Mouse (Mus musculus) limb, embryonic 10.5 days (tissue): ENCODE results near the gene Zfyve26. TPM values are rescaled to one million over a fixed set of nuclear protein-coding genes. Genes with fewer than 3 reads are reported as not detected.
"Not testable (repeated sequence)": the region's sequence is repeated elsewhere in the genome, so short reads cannot be mapped to it uniquely, and the experiment has no call there.

ENCODE experiments used
- DNase-seq: peaks from one replicate; pipeline ENCODE4 v3.0.0-alpha.2; 2017; ENCODE audit warnings: low spot score
- H3K27ac ChIP-seq: fragments of 300-500 bp; sonication (generic); 2 replicates; pipeline ENCODE4 v1.5.1; 2016; ENCODE audit warnings: mild to moderate bottlenecking
- H3K27me3 ChIP-seq: fragments of 300-500 bp; sonication (generic); 2 replicates; pipeline ENCODE4 v1.6.1; 2016; ENCODE audit warnings: low read depth, mild to moderate bottlenecking; ENCODE audit not compliant: poor library complexity, severe bottlenecking
- H3K36me3 ChIP-seq: fragments of 300-500 bp; sonication (generic); 2 replicates; pipeline ENCODE4 v1.6.1; 2016; ENCODE audit warnings: mild to moderate bottlenecking, moderate library complexity
- H3K4me1 ChIP-seq: fragments of 300-500 bp; sonication (generic); 2 replicates; pipeline ENCODE4 v1.6.1; 2016
- H3K4me3 ChIP-seq: fragments of 300-500 bp; sonication (generic); 2 replicates; pipeline ENCODE4 v1.5.1; 2016; ENCODE audit warnings: mild to moderate bottlenecking, moderate library complexity
- H3K9me3 ChIP-seq: fragments of 300-500 bp; sonication (generic); replicated peaks from 2 replicates; pipeline ENCODE4 v1.6.1; 2016; ENCODE audit warnings: mild to moderate bottlenecking
- WGBS: fragments of 180-500 bp; shearing (Covaris S2); methylation state at CpG from one replicate; pipeline ENCODE4 v1.1.7; 2016; 5-methylcytosine and 5-hydroxymethylcytosine counted together
- polyA plus RNA-seq: library from polyadenylated mRNA; unstranded; fragments of >200 nt; fragmentation: Nextera tagmentation; extraction: Ambion mirVana; gene quantifications from 2 replicates; pipeline ENCODE4 v1.2.1, GENCODE M21; 2016

The Zfyve26 gene
- 14.5 and 18.2 TPM in 2 replicates for polyA plus RNA-seq

DNA sequence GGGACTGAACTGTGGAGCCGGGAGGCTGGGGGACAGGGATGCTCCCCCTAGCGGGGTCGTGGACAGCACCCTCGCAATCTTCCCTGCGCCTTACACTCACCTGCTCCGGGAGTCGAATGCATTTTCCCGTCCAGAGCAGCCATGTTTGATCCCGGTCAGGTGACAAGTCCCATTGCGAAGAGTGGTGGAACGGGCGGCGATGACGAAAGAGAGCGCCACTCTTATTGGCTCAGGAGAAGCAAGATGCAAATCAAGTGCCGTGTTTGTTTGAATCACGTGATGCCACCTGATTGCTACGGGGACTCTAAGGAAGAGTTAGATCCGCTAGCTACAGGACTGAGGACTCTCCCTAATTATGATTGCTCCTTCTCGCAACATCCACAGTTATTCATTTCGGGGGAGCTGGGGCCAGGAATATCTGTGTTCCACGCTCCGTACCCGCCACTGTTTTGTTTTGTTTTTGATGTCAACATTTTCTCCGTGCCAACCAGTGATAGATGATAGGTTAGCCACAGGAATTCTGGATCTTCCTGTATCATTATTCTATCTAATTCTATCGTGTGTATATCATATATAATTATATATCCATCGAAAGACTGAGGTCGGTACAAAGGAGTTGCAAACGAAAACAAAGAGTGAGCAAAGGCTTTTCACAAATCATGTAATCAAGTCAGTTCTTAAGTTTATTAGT, at the start of gene Zfyve26:
TSS of gene Zfyve26 (minus strand) at position 179 of the 691 bp plus-strand sequence.
- DNase-seq = peak; percentile 92
- peak within 1 kb of the TSS; percentile 89 for H3K27ac ChIP-seq
- under 1% methylated on average over 29 of the region's 29 CpGs for WGBS

DNA sequence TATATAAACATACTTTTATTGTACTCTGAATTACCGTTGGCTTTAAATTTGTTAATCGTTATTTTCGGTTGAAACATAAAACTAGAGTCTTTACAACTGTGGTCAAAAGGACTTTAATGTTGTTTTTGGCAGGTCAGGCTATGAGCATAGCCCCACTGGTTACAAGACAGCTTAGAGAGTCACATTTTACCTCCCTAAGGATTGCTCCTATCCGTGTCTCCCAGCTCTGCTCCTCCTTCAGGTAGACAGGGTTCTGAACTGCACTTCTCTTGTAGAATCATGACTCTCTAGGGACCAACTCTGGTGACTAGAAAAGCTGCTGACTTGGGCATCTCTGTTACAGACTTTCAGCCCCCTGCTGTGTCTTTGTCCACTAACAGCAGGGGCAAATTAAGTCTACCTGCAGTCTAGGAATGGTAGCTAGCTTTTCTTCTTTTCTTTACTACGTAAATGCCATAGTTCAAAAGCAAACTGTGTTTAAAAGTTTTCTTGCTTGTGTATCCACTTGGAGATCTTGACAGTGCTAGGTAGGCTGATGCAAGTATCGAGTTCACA, 45.3 kb upstream of the Zfyve26 start:
- Histone ChIP-seq H3K27ac (no peak overlapping the region), H3K9me3 (no peaks in the 10 kb centered on the region), H3K36me3 (no peaks in the 10 kb centered on the region), H3K4me3 (no peak overlapping the region), H3K27me3 (no peaks in the 10 kb centered on the region), H3K4me1 (peaks cover 10% of the 10 kb centered on the region; the same call in 1 of the 2 replicates)
- WGBS = 72% methylated on average over 6 of the region's 6 CpGs
- no peak for DNase-seq

More for the DNA sequence above, at the start of gene Zfyve26:
- H3K4me3 ChIP-seq = peak within 1 kb of the TSS; percentile 73
- peaks cover 9% of the 10 kb centered on the region for H3K36me3 ChIP-seq
- peaks cover 15% of the 10 kb centered on the region for H3K4me1 ChIP-seq
- H3K9me3 ChIP-seq = no peaks in the 10 kb centered on the region
- H3K27me3 ChIP-seq = no peaks in the 10 kb centered on the region

DNA sequence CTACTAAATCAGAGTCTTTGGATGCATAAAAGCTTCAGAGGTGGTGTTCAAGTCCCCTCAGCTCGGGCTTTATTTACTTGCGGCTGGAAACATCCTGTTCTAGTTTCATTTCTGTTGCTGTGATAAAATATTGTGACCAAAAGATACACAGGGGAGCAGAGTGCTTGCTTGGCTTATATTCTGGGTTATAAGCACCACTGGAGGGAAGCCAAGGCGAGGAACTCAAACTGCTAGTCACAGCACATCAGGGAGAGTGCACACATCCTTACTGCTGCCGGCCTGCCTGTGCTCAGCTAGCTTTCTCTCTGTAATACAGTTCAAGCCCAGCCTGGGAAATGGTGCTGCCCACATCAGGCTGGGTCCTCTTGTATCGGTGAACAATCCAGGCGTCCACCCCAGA, 44.4 kb upstream of the Zfyve26 start:
- H3K4me3 ChIP-seq = no peak overlapping the region

DNA sequence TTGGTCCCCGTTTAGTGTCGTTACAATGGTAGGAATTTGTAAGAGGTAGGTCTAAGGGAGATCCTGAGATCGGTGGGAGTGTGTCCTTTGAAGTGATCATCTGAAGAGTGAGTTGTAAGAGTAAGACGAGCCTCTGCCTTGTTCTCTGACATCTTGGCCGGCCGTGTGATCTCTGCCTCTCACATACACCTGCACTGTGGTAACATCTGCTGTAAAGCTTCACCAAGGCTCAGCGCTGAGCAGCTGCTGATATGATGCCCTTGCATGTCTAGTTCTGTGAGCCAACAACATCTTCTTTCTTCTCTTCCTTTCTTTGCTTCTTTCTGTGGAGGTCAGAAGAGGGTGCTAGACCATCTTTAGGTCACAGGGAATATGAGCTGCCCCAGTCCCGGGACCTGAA, 42.7 kb upstream of the Zfyve26 start:
- peaks cover 16% of the 10 kb centered on the region for H3K36me3 ChIP-seq
- H3K4me1 ChIP-seq = peaks cover 4% of the 10 kb centered on the region; the same call in 1 of the 2 replicates
- H3K27ac ChIP-seq = no peak overlapping the region
- H3K27me3 ChIP-seq = no peaks in the 10 kb centered on the region
- DNase-seq = no peak
- H3K4me3 ChIP-seq = no peak overlapping the region
- no peaks in the 10 kb centered on the region for H3K9me3 ChIP-seq
- WGBS = 84% methylated on average over 8 of the region's 8 CpGs

More for the DNA sequence above, 44.4 kb upstream of the Zfyve26 start:
- H3K4me1 ChIP-seq = peaks cover 4% of the 10 kb centered on the region; the same call in 1 of the 2 replicates
- 82% methylated on average over 6 of the region's 6 CpGs for WGBS
- H3K9me3 ChIP-seq = no peaks in the 10 kb centered on the region
- no peaks in the 10 kb centered on the region for H3K27me3 ChIP-seq
- no peaks in the 10 kb centered on the region for H3K36me3 ChIP-seq
- no peak overlapping the region for H3K27ac ChIP-seq
- no peak for DNase-seq

DNA sequence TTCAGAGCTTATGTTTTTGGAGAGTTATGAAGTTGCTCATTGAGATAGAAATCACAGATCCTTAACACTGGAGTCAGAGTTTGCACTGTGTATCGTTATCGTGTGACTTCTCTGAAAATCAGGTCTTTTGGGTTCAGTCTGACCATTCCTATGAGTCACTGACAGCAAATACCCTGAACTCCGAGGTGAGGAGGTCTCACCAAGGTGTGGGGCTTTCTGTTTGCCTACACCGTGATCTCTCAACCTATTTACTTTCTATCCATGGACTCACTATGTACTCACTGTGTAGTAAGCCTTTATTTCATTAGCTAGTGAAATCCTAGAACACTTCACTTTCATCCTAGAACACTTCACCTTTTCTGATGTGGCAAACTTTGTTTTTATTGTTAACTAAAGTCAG, 35.6 kb upstream of the Zfyve26 start:
- Histone ChIP-seq H3K36me3 (peaks cover 17% of the 10 kb centered on the region), H3K27me3 (no peaks in the 10 kb centered on the region), H3K9me3 (no peaks in the 10 kb centered on the region), H3K4me1 (0 out of 2 replicates have a peak, but pooled peaks cover 3% of the 10 kb centered on the region), H3K4me3 (no peak overlapping the region), H3K27ac (no peak overlapping the region)
- DNase-seq = no peak
- 89% methylated on average over 4 of the region's 4 CpGs for WGBS

DNA sequence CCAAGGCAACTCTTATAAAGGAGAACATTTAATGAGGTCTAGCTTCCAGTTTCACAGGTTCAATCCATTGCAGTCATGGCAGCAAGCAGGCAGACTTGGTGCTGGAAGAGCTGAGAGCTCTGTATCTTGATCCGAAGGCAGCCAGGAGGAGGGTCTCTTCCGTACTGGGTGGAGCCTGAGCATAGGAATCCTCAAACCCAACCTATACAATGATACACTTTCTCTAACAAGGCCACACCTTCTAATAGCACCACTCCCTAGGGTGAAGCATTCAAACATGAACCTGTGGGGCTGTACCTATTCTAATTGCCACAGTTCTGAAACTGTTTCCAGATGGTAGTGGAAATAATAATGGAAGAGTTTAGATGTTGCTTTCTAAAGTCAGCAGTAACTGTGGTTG, 34.5 kb upstream of the Zfyve26 start:
- H3K4me1 ChIP-seq = 0 out of 2 replicates have a peak, but pooled peaks cover 3% of the 10 kb centered on the region
- H3K4me3 ChIP-seq = no peak overlapping the region
- no peaks in the 10 kb centered on the region for H3K9me3 ChIP-seq
- no peak for DNase-seq
- H3K27me3 ChIP-seq = no peaks in the 10 kb centered on the region
- 75% methylated on average over 2 of the region's 2 CpGs for WGBS
- H3K36me3 ChIP-seq = peaks cover 17% of the 10 kb centered on the region
- H3K27ac ChIP-seq = no peak overlapping the region

DNA sequence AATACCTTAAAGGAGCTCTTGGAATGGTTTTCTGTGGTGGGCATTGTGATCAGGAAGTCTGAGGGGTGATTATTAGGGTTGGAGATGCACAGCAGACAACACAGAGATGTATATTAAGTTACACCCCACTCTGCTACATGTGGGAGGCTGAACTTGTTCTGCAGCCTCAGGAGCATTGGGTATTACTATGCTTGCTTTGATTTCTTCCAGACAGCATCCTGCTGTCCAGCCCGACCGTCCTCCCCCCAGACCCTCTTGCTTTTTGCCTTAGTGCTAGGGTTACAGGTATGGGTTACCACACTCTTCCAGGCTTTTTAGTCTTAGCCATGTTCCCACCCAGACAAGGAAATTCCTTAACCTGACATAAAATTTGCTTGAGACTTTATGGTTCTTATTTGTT, 31.8 kb upstream of the Zfyve26 start:
- H3K27ac ChIP-seq = no peak overlapping the region
- DNase-seq = no peak
- 0 out of 2 replicates have a peak, but pooled peaks cover 3% of the 10 kb centered on the region for H3K4me1 ChIP-seq
- no peak overlapping the region for H3K4me3 ChIP-seq
- 90% methylated on average over 2 of the region's 2 CpGs for WGBS
- no peaks in the 10 kb centered on the region for H3K27me3 ChIP-seq
- no peaks in the 10 kb centered on the region for H3K9me3 ChIP-seq
- H3K36me3 ChIP-seq = no peaks in the 10 kb centered on the region

DNA sequence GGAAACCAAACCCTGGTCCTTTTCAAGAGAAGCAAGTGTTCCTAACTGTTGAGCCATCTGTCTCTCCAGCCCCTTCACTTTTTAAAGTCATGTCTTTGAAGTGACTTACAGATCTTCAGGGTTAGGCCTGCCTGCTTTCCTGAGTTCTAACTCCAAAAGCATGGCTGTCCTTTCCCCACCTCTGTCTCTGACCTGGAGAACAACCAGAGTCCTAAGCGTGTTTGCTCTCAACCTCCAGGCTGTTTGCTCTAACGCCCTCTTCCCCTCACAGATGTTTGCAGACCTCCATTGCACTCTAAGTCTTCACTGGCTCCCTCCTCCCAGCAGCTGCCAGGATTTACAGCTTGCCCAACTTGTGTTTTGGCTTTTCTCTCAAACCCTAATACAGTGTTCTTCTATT, 30.6 kb upstream of the Zfyve26 start:
- WGBS = 52% methylated on average over 2 of the region's 2 CpGs
- Histone ChIP-seq H3K36me3 (no peaks in the 10 kb centered on the region), H3K4me1 (0 out of 2 replicates have a peak, but pooled peaks cover 3% of the 10 kb centered on the region), H3K27ac (no peak overlapping the region), H3K4me3 (no peak overlapping the region), H3K27me3 (no peaks in the 10 kb centered on the region), H3K9me3 (no peaks in the 10 kb centered on the region)
- no peak for DNase-seq

DNA sequence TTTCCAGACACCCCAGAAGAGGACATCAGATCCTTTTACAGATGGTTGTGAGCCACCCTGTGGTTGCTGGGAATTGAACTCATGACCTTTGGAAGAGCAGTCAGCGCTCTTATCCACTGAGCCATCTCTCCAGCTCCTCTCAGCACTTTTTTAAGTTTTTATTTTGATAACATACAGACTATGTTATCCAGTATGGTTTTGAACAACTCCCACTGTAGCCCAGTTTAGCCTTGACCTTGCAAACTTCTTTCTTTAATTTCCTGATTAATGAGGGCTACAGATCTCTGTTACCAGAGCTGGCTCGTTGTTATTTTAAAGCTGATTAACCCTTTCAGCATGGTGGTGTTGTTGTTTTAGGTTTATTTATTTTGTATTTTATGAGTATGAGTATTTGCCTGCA, 30.1 kb upstream of the Zfyve26 start:
- no peak overlapping the region for H3K27ac ChIP-seq
- 0 out of 2 replicates have a peak, but pooled peaks cover 3% of the 10 kb centered on the region for H3K4me1 ChIP-seq
- 61% methylated on average over 2 of the region's 2 CpGs for WGBS
- H3K9me3 ChIP-seq = no peaks in the 10 kb centered on the region
- no peak for DNase-seq
- H3K4me3 ChIP-seq = no peak overlapping the region
- no peaks in the 10 kb centered on the region for H3K27me3 ChIP-seq
- no peaks in the 10 kb centered on the region for H3K36me3 ChIP-seq

DNA sequence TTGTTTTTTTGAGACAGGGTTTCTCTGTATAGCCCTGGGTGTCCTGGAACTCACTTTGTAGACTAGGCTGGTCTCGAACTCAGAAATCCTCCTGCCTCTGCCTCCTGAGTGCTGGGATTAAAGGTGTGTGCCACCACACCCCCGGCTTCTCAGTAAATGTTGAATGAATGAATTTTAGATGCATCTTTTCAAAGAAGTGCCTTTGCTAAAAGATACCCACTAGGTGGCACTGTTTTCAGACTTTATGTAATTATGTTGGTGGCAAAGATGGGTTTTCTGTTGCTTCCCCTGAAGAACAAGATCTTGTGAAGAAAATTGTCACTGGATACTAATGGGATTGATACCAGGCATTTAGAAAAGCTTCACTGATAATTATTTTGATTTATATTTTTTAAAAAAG, 26.4 kb upstream of the Zfyve26 start:
- H3K4me3 ChIP-seq, H3K27me3 ChIP-seq, DNase-seq, H3K4me1 ChIP-seq, H3K36me3 ChIP-seq, H3K27ac ChIP-seq, H3K9me3 ChIP-seq: not testable (repeated sequence)
- 86% methylated on average over 2 of the region's 2 CpGs for WGBS

DNA sequence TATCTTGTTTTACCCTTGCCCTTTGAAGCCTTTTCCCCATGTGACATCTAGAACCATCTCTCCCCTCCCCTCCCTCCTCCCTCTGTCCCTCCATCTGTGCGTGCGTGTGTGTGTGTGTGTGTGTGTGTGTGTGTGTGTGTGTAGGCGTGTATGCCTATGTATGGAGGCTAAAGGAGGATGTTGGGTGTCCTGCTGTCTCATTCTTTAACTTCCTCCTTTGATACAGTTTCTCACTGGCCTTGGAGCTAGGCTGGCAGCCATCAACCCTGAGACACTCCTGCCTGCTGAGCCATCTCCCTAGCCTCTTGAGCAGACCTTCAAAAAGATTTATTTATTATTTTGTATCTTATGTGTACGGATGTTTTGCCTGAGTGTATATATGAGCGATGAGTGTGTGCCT, 24.8 kb upstream of the Zfyve26 start:
- H3K9me3 ChIP-seq = no peaks in the 10 kb centered on the region
- H3K36me3 ChIP-seq = 0 out of 2 replicates have a peak, but pooled peaks cover 1% of the 10 kb centered on the region
- no peaks in the 10 kb centered on the region for H3K27me3 ChIP-seq
- H3K27ac ChIP-seq = no peak overlapping the region
- no peaks in the 10 kb centered on the region for H3K4me1 ChIP-seq
- no peak overlapping the region for H3K4me3 ChIP-seq
- no peak for DNase-seq
- WGBS = 84% methylated on average over 5 of the region's 5 CpGs

DNA sequence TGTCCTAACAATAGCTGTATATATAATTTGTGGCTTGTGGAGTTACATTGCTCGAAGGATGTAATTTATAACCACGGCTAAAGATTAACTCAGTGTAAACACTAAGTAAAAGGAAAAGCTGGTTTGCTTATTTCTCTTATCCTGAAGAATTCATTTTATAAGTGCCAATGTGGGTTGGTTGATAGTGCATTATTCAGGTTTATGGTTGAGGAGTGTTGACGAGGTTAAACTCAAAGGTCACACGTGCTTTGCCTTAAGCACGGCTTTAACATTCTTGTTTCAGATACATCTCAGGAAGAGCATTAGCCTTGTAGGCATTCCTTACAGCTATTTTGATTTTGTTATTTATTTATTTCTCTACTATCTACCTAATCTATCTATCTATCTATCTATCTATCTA, 21.2 kb upstream of the Zfyve26 start:
- no peaks in the 10 kb centered on the region for H3K27me3 ChIP-seq
- no peaks in the 10 kb centered on the region for H3K4me1 ChIP-seq
- WGBS = 88% methylated on average over 5 of the region's 5 CpGs
- H3K27ac ChIP-seq = no peak overlapping the region
- DNase-seq = no peak
- 0 out of 2 replicates have a peak, but pooled peaks cover 3% of the 10 kb centered on the region for H3K36me3 ChIP-seq
- no peak overlapping the region for H3K4me3 ChIP-seq
- H3K9me3 ChIP-seq = no peaks in the 10 kb centered on the region

DNA sequence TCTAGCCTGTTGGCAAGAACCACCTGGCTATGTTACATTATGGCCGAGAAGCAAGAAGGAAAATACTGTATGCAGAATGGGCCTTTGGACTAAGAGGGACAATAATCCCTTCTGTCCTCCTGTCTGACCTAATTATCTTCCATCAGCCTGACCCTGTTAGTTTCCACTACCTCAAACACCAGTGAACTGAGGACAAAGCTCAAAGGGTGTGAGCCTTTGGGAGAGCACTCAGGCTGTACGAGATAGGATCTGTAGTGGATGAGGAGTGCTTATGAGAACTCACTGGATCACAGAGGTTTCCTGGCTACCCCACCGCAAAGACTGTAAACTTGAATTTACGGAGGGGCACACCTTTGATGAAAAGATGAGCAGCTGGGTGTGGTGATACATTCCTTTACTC, 17.6 kb upstream of the Zfyve26 start:
- H3K4me3 ChIP-seq = no peak overlapping the region
- 91% methylated on average over 4 of the region's 4 CpGs for WGBS
- H3K4me1 ChIP-seq = no peaks in the 10 kb centered on the region
- 0 out of 2 replicates have a peak, but pooled peaks cover 3% of the 10 kb centered on the region for H3K36me3 ChIP-seq
- no peaks in the 10 kb centered on the region for H3K9me3 ChIP-seq
- no peaks in the 10 kb centered on the region for H3K27me3 ChIP-seq
- no peak for DNase-seq
- no peak overlapping the region for H3K27ac ChIP-seq
